Mouse (Mus musculus) adrenal gland, postnatal 10 days (tissue): ENCODE data around the gene Rps25. TPM values are rescaled to one million over a fixed set of nuclear protein-coding genes. Genes with fewer than 3 reads are reported as not detected.
"Not testable (repeated sequence)": the region's sequence is repeated elsewhere in the genome, so short reads cannot be mapped to it uniquely, and the experiment has no call there.

ENCODE experiments used
- DNase-seq: peaks from one replicate; pipeline ENCODE4 v3.0.0; 2021; ENCODE audit warnings: mixed read lengths
- total RNA-seq, 2 experiments: library from RNA; stranded (reverse); gene quantifications; 2 replicates each; pipeline ENCODE4 v1.2.3; 2021

Gene Rps25
- total RNA-seq, 2 experiments from 2014 or later = 1,303 to 1,311 TPM

DNA sequence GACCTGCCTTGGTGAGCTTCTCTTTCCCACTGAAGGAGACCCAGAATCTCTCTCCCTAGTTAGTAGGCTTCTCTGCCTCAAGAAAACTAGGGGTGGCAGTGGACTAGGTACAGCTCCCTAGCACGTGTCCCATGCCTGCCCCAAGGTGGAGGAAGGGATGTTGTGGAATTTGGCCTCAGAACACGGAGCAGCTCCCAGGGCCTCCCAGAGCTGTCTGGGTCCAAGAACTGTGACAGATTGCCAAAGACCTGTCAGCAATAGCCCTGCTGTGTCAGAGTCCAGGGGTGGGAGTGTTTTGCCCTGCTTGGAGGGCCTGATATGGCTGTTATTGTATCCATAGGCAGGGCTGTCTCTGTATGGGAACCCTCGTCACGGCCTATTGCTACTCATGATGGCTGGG lies 5.9 kb upstream of the Rps25 start:
- peak; percentile 37 for DNase-seq

GRCm38 (mm10) chr9:44405011-44405410 lies 1.9 kb upstream of the Rps25 start:
- DNase-seq = no peak

GRCm38 (mm10) chr9:44407752-44408097 lies 786 bp downstream of the Rps25 start:
- no peak for DNase-seq

- DNase-seq = not testable (repeated sequence)
Observed at GRCm38 (mm10) chr9:44408693-44409092, 1.8 kb downstream of the Rps25 start.

DNA sequence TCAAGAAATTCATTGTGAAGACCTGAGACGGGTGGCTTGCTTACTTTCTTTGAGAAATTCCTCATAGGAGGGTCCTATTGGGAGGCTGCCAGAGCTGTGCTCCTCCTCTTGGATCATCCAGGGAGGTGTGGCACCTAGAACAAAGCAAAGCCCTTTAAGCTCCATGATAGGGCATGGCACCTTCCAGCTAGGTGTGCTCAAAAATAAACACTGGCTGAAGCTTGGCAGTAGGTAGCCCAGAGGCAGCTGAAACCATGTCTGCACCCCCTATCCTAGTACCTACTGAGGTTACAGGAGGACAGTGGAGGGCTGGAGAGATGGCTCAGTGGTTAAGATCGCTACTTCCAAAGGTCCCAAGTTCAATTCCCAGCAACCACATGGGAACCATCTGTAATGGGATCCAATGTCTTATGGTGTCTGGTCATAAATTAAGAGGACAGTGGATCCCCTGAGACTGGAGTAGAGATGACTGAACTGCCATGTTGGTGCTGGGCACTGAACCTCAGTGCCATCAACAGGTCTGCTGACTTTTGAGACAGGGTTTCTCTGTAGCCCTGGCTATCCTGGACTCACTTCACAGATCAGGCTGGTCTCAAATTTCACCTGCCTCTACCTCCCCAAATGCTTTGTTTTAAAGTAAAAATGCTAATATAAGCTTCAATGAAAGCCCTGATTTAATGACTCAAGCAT lies 3.9 kb downstream of the Rps25 start:
- no peak for DNase-seq

DNA sequence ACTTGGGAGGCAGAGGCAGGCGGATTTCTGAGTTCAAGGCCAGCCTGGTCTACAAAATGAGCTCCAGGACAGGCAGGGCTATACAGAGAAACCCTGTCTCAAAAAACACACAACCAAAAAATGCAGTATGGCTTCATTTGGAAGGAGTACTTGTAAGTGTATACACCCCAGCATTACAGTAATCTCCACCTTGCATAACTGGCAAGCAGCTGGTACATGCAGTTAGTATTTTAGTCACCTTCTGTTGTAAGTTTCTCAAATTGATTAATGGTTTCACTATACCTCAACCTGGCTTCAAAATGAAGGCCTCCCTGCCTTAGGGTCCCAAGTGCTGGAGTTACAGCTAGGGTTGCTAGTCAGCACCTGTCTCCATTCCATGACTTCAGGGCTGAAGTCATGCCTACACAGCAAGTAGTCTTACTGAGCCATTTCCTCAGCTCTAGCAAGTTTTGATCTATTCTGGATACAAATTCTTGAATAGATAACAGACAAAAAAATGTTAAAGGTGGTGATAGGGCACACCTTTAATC lies 4.7 kb downstream of the Rps25 start:
- no peak for DNase-seq

GRCm38 (mm10) chr9:44412306-44412705 lies 5.4 kb downstream of the Rps25 start:
- DNase-seq = no peak

DNA sequence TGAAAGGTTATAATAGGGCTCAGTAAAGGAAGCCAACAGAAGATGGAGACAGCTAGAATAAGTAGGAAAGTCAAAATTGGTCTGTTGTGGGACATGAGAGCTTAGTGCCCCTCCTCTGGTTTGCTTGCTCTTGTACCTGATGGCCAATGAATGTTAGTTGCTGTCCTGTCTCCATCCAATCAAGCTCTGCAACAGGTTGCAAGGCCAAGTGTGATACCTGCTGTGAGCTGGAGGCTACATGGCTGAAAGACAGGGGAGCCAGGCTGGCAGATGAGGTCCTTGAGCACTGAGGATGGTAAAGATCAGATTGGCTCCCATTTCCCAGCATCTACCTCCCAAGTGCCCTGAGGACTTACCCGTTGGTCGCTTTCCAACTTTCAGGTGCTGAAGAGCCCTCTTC lies 5.8 kb downstream of the Rps25 start:
- no peak for DNase-seq

DNA sequence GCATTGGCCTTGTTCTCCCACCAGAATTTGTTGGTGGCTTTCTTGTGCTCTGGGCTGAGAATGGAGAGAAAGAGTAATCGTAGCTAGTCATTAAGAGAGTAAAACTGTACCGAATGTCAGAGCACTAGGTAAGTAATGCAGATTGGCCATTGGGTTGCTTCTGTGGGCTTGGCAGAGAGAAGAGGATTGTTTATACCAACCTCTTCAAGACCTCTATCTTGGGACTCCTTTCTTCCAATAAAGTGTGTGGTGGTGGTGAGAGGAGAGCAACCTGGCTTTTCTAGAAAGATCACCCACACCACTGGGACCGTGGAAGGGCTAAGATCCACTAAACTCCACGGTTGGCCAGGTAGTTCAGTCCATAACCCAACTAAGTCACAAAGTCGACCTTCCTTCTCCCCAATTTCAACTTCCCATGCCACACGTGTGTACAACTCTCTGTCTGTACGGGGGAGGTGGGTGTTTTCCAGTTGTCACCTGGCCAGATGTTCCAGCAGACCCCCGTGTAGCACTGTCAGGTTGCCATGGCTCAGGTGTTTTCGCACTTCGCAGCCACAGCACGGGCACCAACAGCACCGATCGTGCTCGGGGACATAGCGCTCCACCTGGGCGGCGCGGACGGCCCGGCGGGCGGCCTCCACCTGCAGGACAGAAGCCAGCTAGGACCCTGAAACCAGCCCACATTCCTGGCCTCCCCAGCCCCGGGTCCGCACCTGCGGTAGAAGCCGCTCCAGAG lies 10.4 kb downstream of the Rps25 start:
- no peak for DNase-seq

DNA sequence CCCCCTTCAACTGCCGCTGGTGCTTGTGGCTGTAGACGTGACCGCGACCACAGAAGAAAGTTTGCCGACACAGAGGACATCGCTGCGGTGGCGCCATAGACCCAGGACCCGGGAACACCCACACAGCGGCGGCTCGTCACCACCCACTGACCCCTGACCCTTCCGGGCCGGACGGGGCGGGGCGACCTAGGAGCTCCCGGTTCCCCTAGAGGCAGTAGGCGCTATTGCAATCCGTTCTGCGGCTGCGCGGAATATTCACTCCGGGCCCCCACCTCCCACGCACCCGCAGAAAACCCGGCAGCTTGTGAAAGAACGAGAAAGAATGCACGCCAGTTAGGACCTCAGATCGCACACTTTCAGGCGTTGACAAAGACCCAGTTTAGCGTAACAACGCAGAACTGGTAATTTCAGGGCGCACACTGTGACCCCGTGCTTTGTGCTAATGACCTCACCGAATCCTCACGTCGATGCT lies 11.0 kb downstream of the Rps25 start:
- DNase-seq = peak; percentile 98

GRCm38 (mm10) chr9:44418519-44419385 lies 11.8 kb downstream of the Rps25 start, which contains the start of gene Ccdc84:
Ccdc84 (minus strand) TSS chr9:44418569.
- no peak for DNase-seq

- DNase-seq = not testable (repeated sequence)
Observed at GRCm38 (mm10) chr9:44419730-44420129, 12.8 kb downstream of the Rps25 start.

DNA sequence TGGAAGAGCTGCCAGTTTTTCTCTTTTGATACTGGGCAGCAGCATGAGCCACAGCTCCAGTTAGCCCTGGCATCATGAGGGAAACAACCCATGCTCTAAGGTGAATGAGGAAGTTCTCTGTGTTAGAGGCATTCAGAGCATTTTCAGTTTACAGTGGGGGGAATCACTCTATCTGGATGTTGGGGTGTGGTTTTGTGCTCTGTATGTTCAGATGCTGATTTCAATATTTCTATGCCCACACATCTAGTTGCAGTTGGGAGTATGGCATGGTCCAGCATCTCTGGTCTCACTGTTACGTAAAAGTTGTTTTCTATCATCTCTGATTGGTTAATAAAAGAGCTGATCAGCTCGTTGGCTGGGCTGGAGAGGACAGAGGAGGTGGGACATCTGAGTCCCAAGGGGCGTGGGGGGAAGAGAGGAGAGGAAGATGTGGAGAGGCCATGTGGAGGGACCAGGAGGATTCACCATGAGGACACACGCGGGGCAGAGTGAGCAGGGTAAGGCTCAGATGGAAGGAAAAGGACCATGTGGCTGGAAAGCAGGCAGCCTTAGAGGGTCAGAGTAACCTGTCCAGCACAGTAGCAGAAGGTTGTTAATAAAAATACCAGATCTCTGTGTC lies 13.4 kb downstream of the Rps25 start:
- DNase-seq = no peak

GRCm38 (mm10) chr9:44423576-44423975 lies 16.6 kb downstream of the Rps25 start:
- no peak for DNase-seq

GRCm38 (mm10) chr9:44432577-44433185 lies 25.7 kb downstream of the Rps25 start:
- no peak for DNase-seq

DNA sequence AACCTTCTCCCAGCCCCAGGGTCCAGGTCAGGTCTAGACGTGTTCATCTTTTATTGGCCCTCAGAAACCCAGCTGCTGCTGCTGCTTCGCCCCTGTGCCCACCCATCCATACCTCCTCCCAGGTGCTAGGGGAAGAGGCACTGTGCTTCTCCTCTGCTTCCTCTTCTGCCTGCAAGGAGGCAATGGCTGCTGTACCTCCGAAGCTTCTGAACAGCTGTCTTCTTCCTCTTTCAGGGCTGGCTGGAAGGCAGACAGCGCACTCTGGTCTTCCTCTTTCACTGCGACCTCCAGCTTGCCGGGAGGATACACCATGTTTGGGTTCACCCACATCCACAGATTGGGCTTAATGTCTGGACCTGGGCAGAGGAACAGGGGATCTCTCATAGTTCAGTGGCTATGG lies 28.8 kb downstream of the Rps25 start:
- DNase-seq = no peak

GRCm38 (mm10) chr9:44440961-44441360 lies 34.0 kb downstream of the Rps25 start, which contains the start of gene Foxr1:
Foxr1 (minus strand) TSS chr9:44441136.
- DNase-seq = no peak

DNA sequence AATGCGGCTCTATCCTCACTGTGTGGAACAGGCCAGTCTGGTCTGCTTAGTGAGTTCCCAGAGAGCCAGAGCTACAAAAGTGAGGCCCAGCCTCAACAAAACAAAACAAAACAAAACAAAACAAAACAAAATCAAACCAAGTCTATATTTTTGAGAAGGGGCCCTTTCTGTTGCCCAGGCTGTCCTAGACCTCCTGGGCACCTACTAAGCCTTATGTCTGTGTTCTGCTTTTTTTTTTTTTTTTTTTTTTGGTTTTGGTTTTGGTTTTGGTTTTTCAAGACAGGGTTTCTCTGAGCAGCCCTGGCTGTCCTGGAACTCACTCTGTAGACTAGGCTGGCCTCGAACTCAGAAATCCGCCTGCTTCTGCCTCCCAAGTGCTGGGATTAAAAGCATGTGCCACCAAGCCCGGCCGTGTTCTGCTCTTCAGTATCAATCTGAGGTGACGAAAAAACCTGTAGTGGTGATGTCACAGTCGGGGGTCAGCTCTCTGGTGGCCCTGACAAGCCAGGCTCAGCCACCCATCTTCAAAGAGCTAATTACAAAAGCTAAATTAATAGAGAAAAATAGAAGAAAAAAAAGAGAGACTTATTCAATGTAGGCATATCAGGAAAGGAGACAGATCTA lies 37.6 kb downstream of the Rps25 start:
- DNase-seq = not testable (repeated sequence)

DNA sequence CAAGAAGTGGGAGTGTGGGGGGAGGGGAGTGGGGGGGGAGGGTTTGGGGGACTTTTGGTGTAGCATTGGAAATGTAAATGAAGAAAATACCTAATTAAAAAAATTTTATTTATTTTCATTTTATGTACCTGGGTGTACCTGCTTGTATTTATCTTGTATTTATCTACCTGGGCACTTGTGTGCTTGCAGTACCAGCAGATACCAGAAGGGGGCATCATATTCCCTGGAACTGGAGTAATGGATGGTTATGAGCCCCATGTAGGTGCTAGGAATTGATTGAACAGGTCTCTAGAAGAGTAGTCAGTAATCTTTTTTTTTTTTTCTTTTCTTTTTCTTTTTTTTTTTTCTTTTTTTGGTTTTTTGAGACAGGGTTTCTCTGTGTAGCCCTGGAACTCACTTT lies 43.4 kb downstream of the Rps25 start:
- DNase-seq = no peak

DNA sequence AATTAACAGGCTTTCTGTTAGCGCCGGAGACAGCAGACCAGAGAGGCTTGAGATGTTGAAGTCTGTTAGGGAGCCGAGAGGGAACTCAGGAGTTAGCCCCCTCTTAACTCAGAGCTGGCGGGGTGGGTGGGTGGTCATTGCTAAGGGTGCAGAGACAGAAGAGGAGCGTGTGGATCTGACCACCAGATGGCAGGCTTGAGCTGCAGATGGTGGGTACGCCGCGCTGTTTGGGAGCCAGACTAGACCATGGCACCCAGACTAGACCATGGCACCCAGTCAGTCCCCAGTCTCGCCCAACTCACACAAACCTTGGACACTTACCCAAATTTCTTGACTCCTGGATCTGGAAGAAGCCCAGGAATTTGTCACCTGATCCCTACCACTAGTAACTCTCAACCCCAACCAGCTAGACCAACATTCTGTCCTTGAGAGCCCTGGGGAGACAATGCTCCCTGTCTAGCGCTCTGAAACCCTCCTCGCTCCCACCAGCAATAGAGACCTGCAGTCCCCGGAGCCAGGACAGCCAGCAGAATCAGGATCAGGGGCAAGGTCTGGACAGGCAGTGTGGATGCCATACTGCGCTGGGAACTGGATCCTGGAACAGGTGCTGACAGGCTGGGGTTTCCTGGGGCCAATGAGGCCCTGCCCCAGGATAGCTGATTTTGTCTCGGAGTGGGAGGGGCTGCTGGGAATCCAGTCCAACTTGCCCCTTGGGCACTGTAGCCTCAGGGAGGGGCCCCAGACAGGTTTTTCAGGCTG lies 47.4 kb downstream of the Rps25 start:
- DNase-seq = peak; percentile 91
